Mouse (Mus musculus): ENCODE measurements around the gene Acvrl1. TPM values are rescaled to one million over a fixed set of nuclear protein-coding genes. Genes with fewer than 3 reads are reported as not detected.

Acvrl1 gene
- polyA plus RNA-seq, 1 experiment from 2014 or later, result 5.2 TPM

GRCm38 (mm10) chr15:101192651-101193050 is 64.3 kb downstream of the Acvrl1 start:
- H3K4me2 ChIP-seq (ENCODE audit: low read depth), result no peak overlapping the region
- peaks cover 16% of the 10 kb centered on the region for H3K36me3 ChIP-seq (ENCODE audit: control insufficient read depth, insufficient read depth, low read length)
- peaks cover 12% of the 10 kb centered on the region for H3K4me1 ChIP-seq (ENCODE audit: control insufficient read depth, insufficient read depth, low read length)
- ATAC-seq (ENCODE audit: insufficient read depth, low FRiP score, low TSS enrichment), result no peak
- WGBS, result 89% methylated on average over 7 of the region's 7 CpGs
- no peak overlapping the region for H3K4me3 ChIP-seq (ENCODE audit: low read depth, low read length)
- no peak for DNase-seq (ENCODE audit: low spot score)
- H3K9me3 ChIP-seq (ENCODE audit: control insufficient read depth, low read length), result no peaks in the 10 kb centered on the region
- H3K27ac ChIP-seq (ENCODE audit: low read depth, low read length), result no peak overlapping the region
- no peak overlapping the region for H3K9ac ChIP-seq (ENCODE audit: low read length)
- no peaks in the 10 kb centered on the region for H3K27me3 ChIP-seq (ENCODE audit: control insufficient read depth, insufficient read depth, low read length)

GRCm38 (mm10) chr15:101193971-101194370 is 65.6 kb downstream of the Acvrl1 start:
- H3K9me3 ChIP-seq (ENCODE audit: control insufficient read depth, low read length), result no peaks in the 10 kb centered on the region
- no peaks in the 10 kb centered on the region for H3K27me3 ChIP-seq (ENCODE audit: control insufficient read depth, insufficient read depth, low read length)
- H3K4me3 ChIP-seq (ENCODE audit: low read depth, low read length), result no peak overlapping the region
- 95% methylated on average over 6 of the region's 6 CpGs for WGBS
- H3K27ac ChIP-seq (ENCODE audit: low read depth, low read length), result no peak overlapping the region
- H3K4me1 ChIP-seq (ENCODE audit: control insufficient read depth, insufficient read depth, low read length), result peaks cover 12% of the 10 kb centered on the region
- no peak overlapping the region for H3K9ac ChIP-seq (ENCODE audit: low read length)
- ATAC-seq (ENCODE audit: insufficient read depth, low FRiP score, low TSS enrichment) (no peak), DNase-seq (ENCODE audit: low spot score) (no peak)
- H3K36me3 ChIP-seq (ENCODE audit: control insufficient read depth, insufficient read depth, low read length), result peaks cover 16% of the 10 kb centered on the region
- H3K4me2 ChIP-seq (ENCODE audit: low read depth), result no peak overlapping the region

Small RNA genes lying within 50 kb of the gene (microRNA-seq; reads per million reads assigned to microRNA genes)
- gene Mir6962, result 0.78 reads per million

Other genes with a start within 250 kb of the Acvrl1 start
- not detected in 2 replicates for gene Gm47841, start 81.1 kb upstream of the Acvrl1 start, polyA plus RNA-seq (2014; fragmentation: Nextera tagmentation; extraction: Ambion mirVana)
- gene Fignl2, start 50.0 kb upstream of the Acvrl1 start, polyA plus RNA-seq (2014; fragmentation: Nextera tagmentation; extraction: Ambion mirVana), result 1.6 and 1.7 TPM in 2 replicates
- gene Ankrd33, start 12.8 kb upstream of the Acvrl1 start, polyA plus RNA-seq (2014; fragmentation: Nextera tagmentation; extraction: Ambion mirVana), result not detected in 2 replicates
- gene Acvr1b, start 45.5 kb downstream of the Acvrl1 start, polyA plus RNA-seq (2014; fragmentation: Nextera tagmentation; extraction: Ambion mirVana), result 16.6 and 17.4 TPM in 2 replicates
- gene Grasp, start 95.7 kb downstream of the Acvrl1 start, polyA plus RNA-seq (2014; fragmentation: Nextera tagmentation; extraction: Ambion mirVana), result 6.6 TPM in 2 replicates
- 3.2 and 4.4 TPM in 2 replicates for gene Nr4a1, start 125.7 kb downstream of the Acvrl1 start, polyA plus RNA-seq (2014; fragmentation: Nextera tagmentation; extraction: Ambion mirVana)
- 69.5 and 74.4 TPM in 2 replicates for gene Atg101, start 155.8 kb downstream of the Acvrl1 start, polyA plus RNA-seq (2014; fragmentation: Nextera tagmentation; extraction: Ambion mirVana)
- 0.33 and 0.42 TPM in 2 replicates for gene 6030408B16Rik, start 164.7 kb downstream of the Acvrl1 start, polyA plus RNA-seq (2014; fragmentation: Nextera tagmentation; extraction: Ambion mirVana)
- gene Krt80, start 241.6 kb downstream of the Acvrl1 start, polyA plus RNA-seq (2014; fragmentation: Nextera tagmentation; extraction: Ambion mirVana), result not detected in 2 replicates

Data from neural tube, embryonic 11.5 days (tissue).